Mouse (Mus musculus) heart, embryonic 14.5 days (tissue): ENCODE results near the gene Bag1. TPM values are rescaled to one million over a fixed set of nuclear protein-coding genes. Genes with fewer than 3 reads are reported as not detected.

ENCODE experiments used
- ATAC-seq: fragments of 200-750 bp; cut with Nextera tagmentation; 2 replicates; pipeline ENCODE4 v1.8.0; 2017; ENCODE audit warnings: low read depth, moderate TSS enrichment; ENCODE audit not compliant: insufficient number of reproducible peaks, insufficient read depth, low FRiP score
- H3K27ac ChIP-seq, 2 experiments: fragments of 200-500 bp in 1 of 2; fragments of 300-500 bp in 1 of 2; sonication (generic) in 1 of 2; replicated peaks in 1 of 2; 2 replicates each; pipeline ENCODE4 v1.5.1; 2012 to 2014; ENCODE audit warnings: low read depth in 2 of 2, low read length in 2 of 2, control low read depth in 1 of 2, mild to moderate bottlenecking in 1 of 2, mixed read lengths in 1 of 2; ENCODE audit not compliant: control insufficient read depth in 1 of 2, insufficient read depth in 1 of 2
- H3K27me3 ChIP-seq: fragments of 300-500 bp; sonication (generic); 2 replicates; pipeline ENCODE4 v1.6.1; 2014; ENCODE audit warnings: mild to moderate bottlenecking, low read length, control low read depth; ENCODE audit not compliant: control insufficient read depth, insufficient read depth
- H3K36me3 ChIP-seq: fragments of 300-500 bp; sonication (generic); 2 replicates; pipeline ENCODE4 v1.6.1; 2014; ENCODE audit warnings: mild to moderate bottlenecking, control low read depth, low read length, mixed read lengths; ENCODE audit not compliant: control insufficient read depth, insufficient read depth
- H3K4me1 ChIP-seq, 2 experiments: fragments of 200-500 bp in 1 of 2; fragments of 300-500 bp in 1 of 2; sonication (generic) in 1 of 2; 2 replicates each; pipeline ENCODE4 v1.6.1; 2012 to 2014; ENCODE audit warnings: low read length in 2 of 2, control low read depth in 1 of 2, mixed read lengths in 1 of 2; ENCODE audit not compliant: control insufficient read depth in 2 of 2, insufficient read depth in 2 of 2
- H3K4me2 ChIP-seq: fragments of 300-500 bp; sonication (generic); 2 replicates; pipeline ENCODE4 v1.6.1; 2014; ENCODE audit warnings: mild to moderate bottlenecking, low read length
- H3K4me3 ChIP-seq, 2 experiments: fragments of 200-500 bp in 1 of 2; fragments of 300-500 bp in 1 of 2; sonication (generic) in 1 of 2; 2 replicates each; pipeline ENCODE4 v1.5.1; 2012 to 2014; ENCODE audit warnings: low read length in 2 of 2, mild to moderate bottlenecking in 2 of 2, control low read depth in 1 of 2, low read depth in 1 of 2, moderate library complexity in 1 of 2; ENCODE audit not compliant: control insufficient read depth in 1 of 2, insufficient read depth in 1 of 2
- H3K9ac ChIP-seq: fragments of 300-500 bp; sonication (generic); 2 replicates; pipeline ENCODE4 v1.6.1; 2014; ENCODE audit warnings: mild to moderate bottlenecking, low read length
- H3K9me3 ChIP-seq: fragments of 300-500 bp; sonication (generic); 2 replicates; pipeline ENCODE4 v1.6.1; 2016; ENCODE audit warnings: low read length, control low read depth; ENCODE audit not compliant: control insufficient read depth
- WGBS: fragments of 180-500 bp; shearing (Covaris S2); extraction: QIAGEN DNeasy Blood & Tissue Kit; methylation state at CpG from one replicate; pipeline ENCODE4 v1.1.7; 2014; 5-methylcytosine and 5-hydroxymethylcytosine counted together
- polyA plus RNA-seq: library from polyadenylated mRNA; unstranded; fragments of >200 nt; fragmentation: Nextera tagmentation; extraction: Ambion mirVana; gene quantifications from 2 replicates; pipeline ENCODE4 v1.2.1, GENCODE M21; 2014

Gene Bag1
- polyA plus RNA-seq, 1 experiment from 2014 or later: 211 TPM

- H3K4me3 ChIP-seq: no peak overlapping the region
- no peaks in the 10 kb centered on the region for H3K27me3 ChIP-seq
- no peaks in the 10 kb centered on the region for H3K9me3 ChIP-seq
- H3K4me1 ChIP-seq: peaks cover 6 to 22% of the 10 kb centered on the region in 2 experiments
- no peak overlapping the region for H3K9ac ChIP-seq
- ATAC-seq: no peak
- no peak overlapping the region for H3K4me2 ChIP-seq
- H3K36me3 ChIP-seq: peaks cover 35% of the 10 kb centered on the region
- H3K27ac ChIP-seq: no peak overlapping the region
- 88% methylated on average over 1 of the region's 1 CpGs for WGBS
Observed at GRCm38 (mm10) chr4:40974011-40974410, 25.9 kb upstream of the Bag1 start.

- H3K9ac ChIP-seq: peak overlapping the region; percentile 92
- ATAC-seq: no peak
- peak overlapping the region; percentile 78 for H3K4me2 ChIP-seq
- WGBS: 30% methylated on average over 13 of the region's 13 CpGs
- peak overlapping the region; percentile 75 to 96 for H3K27ac ChIP-seq
- H3K4me3 ChIP-seq: peak overlapping the region; percentile 74 to 91; a peak in 3 of 4 replicates
- no peaks in the 10 kb centered on the region for H3K27me3 ChIP-seq
- no peaks in the 10 kb centered on the region for H3K9me3 ChIP-seq
- peaks cover 25% of the 10 kb centered on the region for H3K36me3 ChIP-seq
- H3K4me1 ChIP-seq: peaks cover 6 to 22% of the 10 kb centered on the region in 2 experiments
Observed at GRCm38 (mm10) chr4:40971744-40972143, 23.6 kb upstream of the Bag1 start.

DNA sequence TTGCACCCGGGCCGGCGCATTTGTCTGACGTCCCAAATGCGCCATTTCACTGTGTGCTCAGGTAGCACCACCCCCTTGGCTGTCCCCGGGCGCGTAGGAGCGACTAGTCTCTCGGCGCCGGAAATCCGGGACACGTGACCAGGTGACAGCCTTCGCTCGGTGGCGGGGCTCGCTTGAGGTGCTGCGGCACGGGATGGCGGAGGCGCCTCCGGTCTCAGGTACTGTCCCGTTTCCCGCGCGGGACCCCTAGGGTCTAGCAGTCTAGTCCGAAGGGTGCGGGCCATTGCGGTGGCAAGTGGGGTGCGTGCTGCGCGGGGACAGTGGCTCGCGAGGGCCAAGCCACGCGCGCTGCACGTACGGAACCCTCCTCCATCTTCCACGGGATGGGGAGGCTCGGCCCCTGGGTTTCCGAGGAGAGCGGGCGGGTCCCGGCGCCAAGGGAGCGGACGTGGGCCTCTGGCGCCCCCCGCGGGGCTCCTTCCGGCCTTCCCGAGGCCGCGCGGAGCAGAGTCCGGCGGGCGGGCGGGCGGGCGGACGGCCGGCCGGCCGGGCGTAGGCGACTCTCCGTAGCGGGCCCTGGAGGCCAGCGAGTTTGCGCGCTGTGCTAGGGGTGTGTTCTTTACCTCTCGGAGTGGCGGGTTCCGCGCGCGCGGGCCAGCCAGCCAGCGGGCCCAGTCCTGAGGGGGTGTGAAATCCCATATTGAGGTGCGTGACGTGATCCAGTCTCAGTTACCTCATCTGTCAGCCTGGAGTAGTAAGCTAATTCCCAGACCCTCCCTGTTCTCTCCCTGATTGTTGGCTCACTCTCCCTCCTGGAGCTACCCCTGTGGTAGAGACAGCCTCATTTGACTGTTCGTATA is 23.0 kb upstream of the Bag1 start, which contains the start of gene Nfx1:
TSS of gene Nfx1 (plus strand) at position 65 of the 860 bp plus-strand sequence.
- H3K9ac ChIP-seq: peak within 1 kb of the TSS; percentile 92
- H3K4me3 ChIP-seq: peak within 1 kb of the TSS; percentile 74 to 91
- peak; percentile 91 for ATAC-seq
- H3K4me1 ChIP-seq: peaks cover 6 to 22% of the 10 kb centered on the region in 2 experiments
- no peaks in the 10 kb centered on the region for H3K9me3 ChIP-seq
- WGBS: under 1% methylated on average over 68 of the region's 85 CpGs
- H3K36me3 ChIP-seq: peaks cover 26% of the 10 kb centered on the region
- peak within 1 kb of the TSS; percentile 78 for H3K4me2 ChIP-seq
- peak within 1 kb of the TSS; percentile 94 to 96 for H3K27ac ChIP-seq
- no peaks in the 10 kb centered on the region for H3K27me3 ChIP-seq

DNA sequence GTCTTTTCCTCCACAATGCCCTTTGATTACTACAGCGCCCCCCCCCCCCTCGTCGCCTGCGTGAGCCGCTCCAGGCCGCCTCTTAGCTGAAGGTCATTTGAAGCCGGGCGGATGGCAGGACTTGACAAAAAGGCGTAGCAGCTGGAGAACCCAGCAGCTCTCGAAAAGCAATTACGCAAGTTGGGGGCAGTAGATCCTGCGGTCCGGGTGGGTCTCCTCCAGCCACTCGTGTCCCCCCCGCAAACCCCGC is 22.4 kb upstream of the Bag1 start:
- H3K4me3 ChIP-seq: peak overlapping the region; percentile 74 to 91
- no peaks in the 10 kb centered on the region for H3K9me3 ChIP-seq
- peak overlapping the region; percentile 92 for H3K9ac ChIP-seq
- H3K27ac ChIP-seq: peak overlapping the region; percentile 94 to 96
- H3K27me3 ChIP-seq: no peaks in the 10 kb centered on the region
- H3K4me1 ChIP-seq: peaks cover 6 to 22% of the 10 kb centered on the region in 2 experiments
- WGBS: 0% methylated on average over 15 of the region's 16 CpGs
- ATAC-seq: peak; percentile 25
- H3K36me3 ChIP-seq: peaks cover 29% of the 10 kb centered on the region
- peak overlapping the region; percentile 78 for H3K4me2 ChIP-seq

DNA sequence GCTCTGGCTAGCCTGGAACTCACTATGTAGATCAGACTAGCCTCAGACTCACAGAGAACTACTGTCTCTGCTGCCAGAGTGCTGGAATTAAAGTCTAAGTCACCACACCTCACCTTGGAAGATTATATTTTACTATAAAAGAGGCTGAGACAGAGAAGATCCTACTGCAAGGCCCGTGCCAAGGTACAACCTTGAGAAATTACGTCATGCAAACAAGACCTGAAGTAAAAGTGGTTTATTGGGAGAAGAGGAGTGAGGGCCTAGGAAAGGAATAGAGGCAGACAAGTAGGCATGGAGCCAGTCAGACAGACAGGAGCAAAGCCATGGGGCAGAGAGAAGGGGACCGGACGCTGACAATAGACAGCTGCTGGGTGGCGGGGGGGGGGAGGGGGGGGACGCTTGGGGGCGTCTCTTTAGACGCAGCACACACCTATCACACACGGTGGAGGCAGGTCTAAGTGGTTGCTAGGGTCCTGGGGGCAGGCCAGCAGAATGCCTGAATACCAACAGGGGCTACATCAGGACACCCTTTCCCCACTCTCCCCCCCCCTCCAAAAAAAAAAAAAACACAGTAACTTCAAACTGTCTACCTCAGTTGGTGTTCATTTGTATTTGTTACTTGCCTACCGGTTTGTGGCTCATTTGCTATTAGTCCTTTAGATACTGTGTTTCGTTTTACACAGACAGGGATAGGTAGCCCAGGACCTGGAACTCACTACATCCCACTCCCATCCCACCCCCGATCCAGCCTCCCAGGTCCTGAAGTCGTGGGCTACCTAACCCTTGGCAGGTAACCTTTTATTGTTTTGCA is 21.9 kb upstream of the Bag1 start:
- H3K9me3 ChIP-seq: no peaks in the 10 kb centered on the region
- H3K4me2 ChIP-seq: peak overlapping the region; percentile 78
- 10% methylated on average over 13 of the region's 13 CpGs for WGBS
- ATAC-seq: no peak
- peak overlapping the region; percentile 92 for H3K9ac ChIP-seq
- no peaks in the 10 kb centered on the region for H3K27me3 ChIP-seq
- H3K27ac ChIP-seq: peak overlapping the region; percentile 94 to 96
- peaks cover 33% of the 10 kb centered on the region for H3K36me3 ChIP-seq
- peak overlapping the region; percentile 74 to 91 for H3K4me3 ChIP-seq
- H3K4me1 ChIP-seq: peaks cover 6 to 22% of the 10 kb centered on the region in 2 experiments

DNA sequence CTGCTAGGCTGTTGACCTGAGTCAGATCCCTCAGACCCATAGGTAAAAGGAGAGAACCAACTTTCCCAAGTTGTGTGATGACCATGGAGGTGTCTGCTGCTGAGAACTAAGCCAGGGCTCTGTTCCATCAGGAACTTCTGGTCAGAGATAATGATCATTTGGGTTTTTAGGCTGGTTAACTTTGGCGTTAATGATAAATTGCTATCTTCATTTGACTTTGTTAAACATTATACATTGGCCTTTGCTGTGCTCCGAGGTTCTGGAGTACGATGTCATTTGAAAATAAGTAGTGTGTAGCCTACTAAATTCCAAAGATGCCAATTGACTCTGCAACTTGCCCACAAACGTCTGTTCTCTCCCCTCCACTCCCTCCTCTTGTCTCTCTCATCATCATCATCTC is 21.1 kb upstream of the Bag1 start:
- WGBS: 65% methylated on average over 4 of the region's 4 CpGs
- H3K36me3 ChIP-seq: peaks cover 40% of the 10 kb centered on the region
- H3K4me2 ChIP-seq: no peak overlapping the region
- no peak overlapping the region for H3K4me3 ChIP-seq
- peaks cover 6 to 22% of the 10 kb centered on the region in 2 experiments for H3K4me1 ChIP-seq
- H3K9ac ChIP-seq: no peak overlapping the region
- H3K9me3 ChIP-seq: no peaks in the 10 kb centered on the region
- H3K27ac ChIP-seq: no peak overlapping the region
- no peak for ATAC-seq
- H3K27me3 ChIP-seq: no peaks in the 10 kb centered on the region

GRCm38 (mm10) chr4:40963536-40963935 is 15.4 kb upstream of the Bag1 start:
- Histone ChIP-seq H3K4me3 (no peak overlapping the region), H3K27me3 (no peaks in the 10 kb centered on the region), H3K4me2 (no peak overlapping the region), H3K9me3 (no peaks in the 10 kb centered on the region), H3K4me1 (no peaks in the 10 kb centered on the region), H3K36me3 (peaks cover 88% of the 10 kb centered on the region), H3K27ac (no peak overlapping the region), H3K9ac (no peak overlapping the region)
- 87% methylated on average over 3 of the region's 3 CpGs for WGBS
- no peak for ATAC-seq
